Mouse (Mus musculus) erythroblast, embryonic 14.5 days (primary cell): ENCODE measurements around the gene Scrn3.

ENCODE experiments used
- GATA1 ChIP-seq: IDR thresholded peaks from 2 replicates; pipeline ENCODE4 v1.6.1; 2012; ENCODE audit warnings: low read length, inconsistent platforms, mixed read lengths
- TAL1 ChIP-seq: IDR thresholded peaks from 3 replicates; pipeline ENCODE4 v1.6.1; 2012; ENCODE audit warnings: low read length, inconsistent platforms, mixed read lengths

DNA sequence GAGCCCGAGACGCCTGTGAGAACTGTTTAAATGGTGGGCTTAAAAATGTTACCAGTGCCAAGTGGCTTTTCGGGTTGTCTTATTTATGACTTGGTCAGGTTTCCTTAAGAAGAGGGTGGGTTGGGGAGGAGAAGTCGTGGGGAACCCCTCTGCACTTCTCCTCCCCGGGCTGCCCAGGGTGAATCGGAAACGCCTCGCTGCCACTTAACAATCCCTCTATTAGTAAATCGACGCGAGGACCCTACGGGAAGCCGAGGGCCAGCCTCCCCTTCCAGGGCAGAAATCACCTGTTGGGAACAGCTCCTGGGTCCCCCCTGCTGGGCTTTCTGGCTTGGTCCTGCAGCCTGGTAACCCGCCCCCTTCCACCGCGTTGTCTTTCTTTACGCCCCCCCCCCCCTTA lies 42.7 kb upstream of the Scrn3 start:
- TF ChIP-seq TAL1 (no peak), GATA1 (no peak)
